Mouse (Mus musculus): ENCODE results near the gene Serpinf2.

GRCm38 (mm10) chr11:75458169-75458568, 18.8 kb upstream of the Serpinf2 start:
- no peak for TF ChIP-seq CTCF (IDR thresholded peaks at IDR 0.05; ENCODE audit: borderline replicate concordance, control insufficient read depth, extremely low read depth, insufficient read depth, low read length, poor library complexity)
- no peak for TF ChIP-seq POLR2A (IDR thresholded peaks at IDR 0.05; ENCODE audit: control insufficient read depth, extremely low read depth, insufficient read depth, low read length, poor library complexity)
